Mouse (Mus musculus) mature B cell (primary cell): ENCODE results near the gene Lrtm2.
"Not testable (repeated sequence)": the region's sequence is repeated elsewhere in the genome, so short reads cannot be mapped to it uniquely, and the experiment has no call there.

ENCODE experiments used
- in situ Hi-C: fragments of 300-500 bp; cut with MboI; formaldehyde crosslinking; loops from 2 replicates; pipeline ENCODE4 v1.14.3; 2019

Lrtm2 gene

GRCm38 (mm10) chr6:119330506-119330905 lies at the start of gene Lrtm2:
Gene Lrtm2, minus strand, starts transcription at chr6:119330766.
- in situ Hi-C loops, result no loop called here

DNA sequence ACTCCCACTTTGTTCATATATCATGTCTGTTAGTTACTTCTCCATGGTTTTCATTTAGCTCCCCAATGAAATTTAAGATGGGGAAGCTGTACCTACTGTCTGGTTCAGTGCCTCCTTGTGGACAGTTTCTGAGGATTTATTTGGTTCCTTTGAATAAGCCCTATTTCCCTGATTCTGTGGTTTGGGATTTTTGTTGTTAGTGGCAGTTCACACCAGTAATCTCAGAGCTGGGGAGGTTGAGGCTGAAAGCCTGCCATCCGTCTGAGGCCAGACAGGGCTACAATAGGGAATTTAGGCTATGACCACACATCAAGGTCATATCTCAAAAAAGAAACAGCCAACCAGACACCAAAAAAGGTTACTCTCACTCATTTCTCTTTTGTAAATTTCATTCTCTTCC lies 48.1 kb upstream of the Lrtm2 start:
- in situ Hi-C loops, result no loop called here

- in situ Hi-C loops, result no loop called here
Measured at GRCm38 (mm10) chr6:119377613-119378012, 47.0 kb upstream of the Lrtm2 start.

- in situ Hi-C loops, result no loop called here
Measured at GRCm38 (mm10) chr6:119375035-119375434, 44.5 kb upstream of the Lrtm2 start.

GRCm38 (mm10) chr6:119373000-119373705 lies 42.6 kb upstream of the Lrtm2 start:
- in situ Hi-C loops, result no loop called here

DNA sequence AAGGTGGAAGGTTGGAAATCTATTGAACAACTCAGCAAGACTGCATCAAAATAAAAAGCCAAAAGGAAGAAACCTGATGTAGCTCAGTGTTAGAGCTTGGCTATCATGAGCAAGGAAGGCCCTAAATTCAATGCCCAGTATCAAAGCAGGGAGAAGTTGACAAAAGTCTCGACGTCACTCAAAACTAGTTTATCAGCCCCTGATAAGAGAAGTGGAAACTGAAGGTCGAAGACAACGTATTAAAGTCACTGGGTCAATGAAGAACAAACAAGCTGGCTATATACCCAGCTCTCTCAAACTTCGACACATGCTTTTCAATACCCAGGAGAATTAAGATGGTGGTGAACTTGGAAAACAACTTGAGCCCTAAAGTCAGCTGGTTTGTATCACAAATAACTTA lies 41.7 kb upstream of the Lrtm2 start:
- in situ Hi-C loops, result no loop called here

DNA sequence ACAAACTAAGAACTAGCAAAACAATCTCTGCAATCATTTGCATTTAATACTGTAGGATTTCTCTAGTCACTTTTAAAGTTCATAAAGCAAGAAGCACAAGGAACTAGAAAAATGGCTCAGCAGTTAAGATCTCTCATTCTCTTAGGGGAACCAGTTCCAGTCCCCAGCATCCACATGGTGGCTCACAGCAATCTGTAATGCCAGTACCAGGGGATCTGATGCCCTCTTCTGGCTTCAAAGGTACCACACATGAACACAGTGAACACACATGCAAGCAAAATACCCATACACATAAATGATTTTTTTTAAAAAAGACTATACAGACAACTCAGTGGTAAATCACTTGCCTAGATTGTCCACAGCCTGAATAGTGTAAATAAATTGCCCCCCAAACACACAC lies 41.1 kb upstream of the Lrtm2 start:
- in situ Hi-C loops, result no loop called here

DNA sequence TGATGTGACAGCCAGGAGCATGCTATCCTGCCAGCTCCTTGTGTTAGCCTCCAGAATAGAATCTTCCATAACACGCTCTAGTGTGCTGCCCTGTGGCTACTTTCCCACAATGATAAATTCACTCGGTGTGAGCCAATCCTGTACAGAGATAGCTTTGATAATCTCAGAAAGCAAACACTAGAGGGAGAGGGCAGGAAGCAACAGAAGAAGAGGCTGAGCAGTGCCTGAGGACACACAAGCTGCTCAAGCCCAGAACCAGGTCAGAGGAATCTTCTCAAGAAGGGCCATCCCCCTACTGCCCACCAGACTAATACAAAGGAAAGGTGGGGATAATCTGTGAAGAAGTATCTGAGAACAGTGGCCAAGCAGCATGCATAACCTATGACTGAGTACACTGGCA lies 36.8 kb upstream of the Lrtm2 start:
- in situ Hi-C loops, result no loop called here

DNA sequence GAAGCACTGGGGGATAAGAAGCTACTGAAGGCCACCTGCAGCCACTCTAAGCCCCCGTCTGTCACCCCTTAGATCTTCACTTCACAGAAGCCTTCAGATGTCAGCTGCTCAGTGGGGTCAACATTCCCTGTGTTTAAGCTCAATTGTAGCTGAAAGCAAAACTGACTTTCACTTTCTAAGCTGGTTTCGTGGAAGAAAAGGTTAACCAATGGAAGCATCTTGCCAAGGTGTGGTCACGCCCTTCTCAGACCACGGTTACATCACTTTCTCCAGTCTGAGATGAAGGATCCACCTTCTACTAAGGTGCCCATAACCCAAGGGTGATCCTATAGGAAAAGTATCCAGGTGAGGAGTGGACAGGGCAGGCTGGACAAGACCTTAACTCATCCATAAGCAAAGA lies 36.2 kb upstream of the Lrtm2 start:
- in situ Hi-C loops, result not testable (repeated sequence)

DNA sequence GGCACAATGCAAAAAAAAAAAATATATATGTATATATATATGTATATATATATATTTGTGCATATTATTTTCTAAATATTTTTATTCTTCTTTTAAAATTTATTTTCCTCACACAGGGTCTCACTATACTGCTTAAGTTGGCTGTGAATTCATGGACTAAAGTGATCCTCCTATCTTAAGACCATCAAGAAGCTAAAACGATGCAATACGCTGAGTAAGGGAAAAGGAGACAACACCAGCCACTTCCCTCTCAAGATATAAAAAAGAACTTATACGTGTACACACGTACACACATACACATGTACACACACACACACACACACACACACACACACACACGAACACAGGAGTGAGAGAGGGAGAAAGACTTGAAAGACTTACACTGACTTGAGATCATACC lies 33.0 kb upstream of the Lrtm2 start:
- in situ Hi-C loops, result no loop called here

DNA sequence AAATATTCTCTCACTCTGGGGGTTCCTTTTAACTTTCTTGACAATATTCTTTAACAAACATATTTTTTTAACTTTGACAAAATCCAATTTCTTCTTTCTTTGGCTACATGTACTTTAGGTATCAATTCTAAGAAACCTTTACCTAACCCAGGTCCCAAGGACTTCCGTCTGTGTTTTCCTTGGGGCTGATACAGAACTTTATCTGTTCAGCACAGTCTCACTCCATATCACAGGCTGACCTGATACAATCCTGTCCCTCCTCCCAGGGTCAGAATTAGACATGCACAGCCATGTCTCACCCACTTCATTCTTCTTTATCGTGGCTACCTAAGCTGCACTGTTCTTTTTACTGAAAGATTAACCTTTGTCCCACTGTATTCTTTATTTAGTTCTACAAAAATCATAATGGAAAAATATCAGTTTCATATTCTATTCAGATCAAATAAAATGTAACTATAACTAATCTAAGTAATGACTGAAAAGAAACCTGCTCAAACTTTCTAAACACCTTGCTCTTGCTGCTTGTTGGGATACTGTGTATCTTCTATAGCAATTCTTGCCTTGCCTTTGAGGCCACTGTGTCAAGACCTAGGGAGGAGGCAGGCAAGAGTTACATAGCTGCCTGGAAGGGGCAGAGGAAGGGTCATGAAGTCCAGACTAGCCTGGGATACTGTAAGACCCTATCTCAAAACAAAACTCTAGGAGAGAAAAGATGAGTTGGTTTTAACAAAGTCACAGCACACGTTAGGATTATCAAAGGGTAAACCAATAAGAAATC lies 30.5 kb upstream of the Lrtm2 start:
- in situ Hi-C loops, result no loop called here

DNA sequence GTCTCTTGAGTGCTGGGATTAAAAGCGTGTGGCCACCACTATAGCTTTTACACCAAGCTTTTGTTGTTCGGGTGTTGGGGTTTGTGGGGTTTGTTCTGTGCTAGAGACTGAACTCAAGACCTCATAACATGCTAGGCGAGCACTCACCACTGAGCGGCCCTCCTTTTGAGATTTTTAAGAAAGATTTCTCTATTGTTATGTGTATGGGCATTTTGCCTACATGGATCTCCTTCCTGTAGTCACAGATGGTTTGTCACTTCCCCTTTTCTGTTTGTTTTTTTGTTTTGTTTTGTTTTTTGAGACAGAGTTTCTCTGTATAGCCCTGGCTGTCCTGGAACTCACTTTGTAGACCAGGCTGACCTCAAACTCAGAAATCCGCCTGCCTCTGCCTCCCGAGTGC lies 29.7 kb upstream of the Lrtm2 start:
- in situ Hi-C loops, result not testable (repeated sequence)

DNA sequence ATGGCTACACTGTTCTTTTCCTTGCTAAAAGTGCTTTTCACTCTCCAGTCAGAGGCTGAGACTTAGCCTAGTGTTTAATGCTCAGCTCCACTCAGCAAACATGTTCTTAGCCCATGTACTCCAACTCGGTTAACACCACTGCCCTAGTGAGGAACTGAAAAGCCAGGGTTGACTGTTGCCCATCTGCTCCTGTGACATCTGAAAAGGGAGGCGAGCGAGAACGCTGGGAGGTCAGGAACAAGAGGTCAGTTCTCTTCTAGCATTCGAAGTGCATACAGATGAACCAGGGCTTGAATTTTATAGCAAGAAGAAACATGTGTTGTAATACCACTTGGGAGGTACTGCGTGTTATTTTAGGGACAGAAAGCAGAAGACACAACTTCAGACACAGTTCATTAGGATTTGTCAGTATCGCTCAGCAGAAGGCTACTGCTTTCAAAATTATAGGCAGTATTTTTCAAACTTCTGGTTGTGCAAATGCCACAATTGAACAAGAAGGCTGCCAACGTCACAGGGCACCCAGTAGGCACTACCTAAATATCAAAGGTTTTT lies 27.5 kb upstream of the Lrtm2 start:
- in situ Hi-C loops, result no loop called here

- in situ Hi-C loops, result loop anchor here (5.0 kb wide), 1 partner anchor 130 kb away; no protein-coding TSS in a partner anchor
Measured at GRCm38 (mm10) chr6:119352501-119352900, 21.9 kb upstream of the Lrtm2 start.

- in situ Hi-C loops, result loop anchor here (5.0 kb wide), 1 partner anchor 129 kb away; no protein-coding TSS in a partner anchor
Measured at GRCm38 (mm10) chr6:119351656-119352055, 21.1 kb upstream of the Lrtm2 start.

GRCm38 (mm10) chr6:119350703-119351198 lies 20.2 kb upstream of the Lrtm2 start:
- in situ Hi-C loops, result loop anchor here (5.0 kb wide), 1 partner anchor 128 kb away; no protein-coding TSS in a partner anchor

- in situ Hi-C loops, result no loop called here
Measured at GRCm38 (mm10) chr6:119348234-119348633, 17.7 kb upstream of the Lrtm2 start.

DNA sequence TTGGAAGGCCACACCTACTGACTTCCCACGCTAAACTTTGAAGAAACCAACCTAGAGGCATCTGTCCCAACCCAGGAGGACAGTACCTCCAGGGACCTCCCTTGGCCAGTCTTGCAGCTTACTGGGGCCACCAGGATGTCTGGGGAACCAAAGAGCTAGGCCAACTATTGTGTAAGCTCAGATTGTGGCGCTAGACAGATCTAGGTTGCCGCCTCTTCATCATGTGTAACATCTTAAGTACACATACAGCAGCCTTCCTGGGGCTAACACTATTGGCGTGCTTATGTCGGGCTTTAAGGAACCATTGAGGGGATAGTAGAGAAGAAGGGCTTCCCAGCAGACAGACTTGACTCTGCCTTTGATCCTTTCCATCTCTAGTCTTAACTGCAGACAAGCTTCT lies 17.2 kb upstream of the Lrtm2 start:
- in situ Hi-C loops, result no loop called here

GRCm38 (mm10) chr6:119346257-119346656 lies 15.7 kb upstream of the Lrtm2 start:
- in situ Hi-C loops, result no loop called here

DNA sequence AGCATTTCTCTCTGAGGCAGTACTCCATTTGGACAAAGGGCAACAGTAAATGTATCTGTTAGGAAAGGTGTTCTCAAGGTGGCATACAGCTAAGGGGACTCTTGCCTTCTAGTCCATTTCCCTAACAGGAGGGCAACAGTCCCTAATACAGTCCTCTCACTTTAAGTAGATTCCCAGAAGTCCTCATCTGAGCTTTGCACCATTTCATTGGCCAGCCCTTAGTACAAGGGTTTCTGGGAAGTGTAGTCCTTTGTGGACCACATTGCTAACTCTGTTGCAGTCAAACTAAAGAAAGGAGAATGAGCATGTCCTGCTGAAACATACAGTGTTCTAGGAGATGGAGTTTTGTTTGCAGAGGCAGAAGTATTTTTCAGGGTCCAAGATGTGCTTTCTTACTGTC lies 10.8 kb upstream of the Lrtm2 start:
- in situ Hi-C loops, result no loop called here

- in situ Hi-C loops, result no loop called here
Measured at GRCm38 (mm10) chr6:119338121-119338912, 7.8 kb upstream of the Lrtm2 start.

DNA sequence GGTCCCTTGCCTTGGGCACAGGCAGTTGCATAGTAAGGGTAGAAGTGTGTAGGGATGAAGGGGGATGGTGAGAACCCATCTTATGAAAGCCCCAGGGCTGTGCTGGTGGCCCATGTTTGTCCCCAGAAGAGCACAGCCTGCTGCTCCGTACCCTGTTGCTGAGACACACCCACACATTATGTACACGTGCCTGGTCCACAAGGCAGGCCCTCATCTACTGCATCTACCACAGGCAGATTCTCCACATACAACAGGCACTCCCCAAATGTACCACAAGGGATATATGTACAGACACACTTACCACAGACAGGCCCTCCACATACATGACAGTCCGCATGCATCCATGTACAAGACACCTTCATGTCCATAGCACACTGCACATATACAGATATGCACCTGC lies 6.7 kb upstream of the Lrtm2 start:
- in situ Hi-C loops, result no loop called here
